Mouse (Mus musculus) small intestine, adult 2 months (tissue): Measurements from ENCODE around the gene Nos1.

Experiments
- CTCF ChIP-seq: fragments of 200-500 bp; IDR thresholded peaks from 2 replicates; pipeline ENCODE4 v1.5.1; 2012; ENCODE audit warnings: low read depth, mild to moderate bottlenecking, control low read depth, inconsistent platforms, low read length, moderate library complexity, mixed read lengths; ENCODE audit not compliant: insufficient replicate concordance, insufficient read length; ENCODE audit errors: extremely low read depth
- POLR2A ChIP-seq: fragments of 200-500 bp; IDR thresholded peaks from 2 replicates; pipeline ENCODE4 v1.6.1; 2012; ENCODE audit warnings: low read depth, mild to moderate bottlenecking, control low read depth, inconsistent platforms, low read length, moderate library complexity

DNA sequence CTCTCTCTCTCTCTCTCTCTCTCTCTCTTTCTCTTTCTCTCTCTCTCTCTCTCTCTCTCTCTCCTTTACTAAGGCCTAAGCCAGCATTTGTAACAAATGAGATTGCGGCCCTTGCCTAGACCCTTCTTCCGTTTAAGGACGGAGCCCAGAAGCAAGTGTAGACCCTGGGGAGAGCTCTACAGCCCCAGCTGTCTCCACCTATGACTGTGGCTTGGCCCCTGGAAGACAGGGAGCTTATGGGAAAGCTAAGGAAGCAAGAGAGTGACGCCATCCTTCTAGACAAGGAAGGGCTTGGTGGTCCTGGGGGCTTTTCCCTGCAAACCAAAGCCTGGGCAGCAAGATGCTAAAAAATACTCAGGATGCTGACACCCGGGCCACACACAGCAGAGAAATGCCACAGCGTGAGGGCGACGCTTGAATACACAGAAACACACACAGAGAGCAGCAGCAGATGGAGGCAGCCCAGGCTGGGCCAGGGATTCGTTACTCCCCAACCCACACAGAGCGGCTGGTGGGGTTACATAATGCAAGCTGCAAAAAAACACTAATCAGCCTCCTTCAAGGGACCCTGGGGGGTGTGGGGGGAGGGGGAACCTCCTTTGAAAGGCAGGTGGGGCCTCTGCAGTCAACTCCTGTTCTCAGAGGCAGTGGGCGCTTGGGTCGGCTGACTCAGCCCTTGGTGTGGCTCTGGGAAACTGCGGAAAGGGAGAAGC lies 83.9 kb downstream of the Nos1 start:
- TF ChIP-seq CTCF (no peak), POLR2A (no peak)
